Mouse (Mus musculus): ENCODE measurements around the gene Hspa8.

GRCm38 (mm10) chr9:40811860-40812259 is 11.1 kb downstream of the Hspa8 start:
- TF ChIP-seq EP300 (IDR thresholded peaks at IDR 0.05) (no peak), CTCF (IDR thresholded peaks at IDR 0.05) (peak; percentile 53)
